Mouse (Mus musculus) cerebellum, adult 11 months (tissue): ENCODE data around the gene Ceacam11.
"Not testable (repeated sequence)": the region's sequence is repeated elsewhere in the genome, so short reads cannot be mapped to it uniquely, and the experiment has no call there.

Experiments used
- DNase-seq: peaks from one replicate; pipeline ENCODE4 v3.0.0; 2022

Gene Ceacam11

GRCm38 (mm10) chr7:17971824-17972223 lies at the start of gene Ceacam11:
Ceacam11 (plus strand) TSS chr7:17972124.
- DNase-seq: no peak

DNA sequence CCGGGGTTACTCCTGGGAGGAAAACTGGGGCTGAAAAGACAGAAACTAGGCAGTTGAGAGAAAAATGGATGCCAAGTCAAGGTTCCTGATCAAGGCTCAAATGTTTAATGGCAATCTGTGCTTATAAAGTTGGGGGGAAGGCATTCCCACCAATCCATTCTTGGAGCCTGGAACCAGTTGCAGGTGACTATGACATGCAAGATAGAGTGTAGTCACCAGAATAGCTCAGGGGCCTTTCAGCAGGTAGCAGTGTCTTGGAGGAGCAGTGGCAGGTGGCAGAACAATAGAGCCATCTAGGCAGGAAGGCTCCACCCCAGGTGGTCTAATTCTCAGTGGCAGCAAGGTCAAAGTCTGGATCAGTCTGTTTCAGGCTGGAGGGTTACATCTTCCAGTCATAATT lies 29.2 kb downstream of the Ceacam11 start:
- not testable (repeated sequence) for DNase-seq

DNA sequence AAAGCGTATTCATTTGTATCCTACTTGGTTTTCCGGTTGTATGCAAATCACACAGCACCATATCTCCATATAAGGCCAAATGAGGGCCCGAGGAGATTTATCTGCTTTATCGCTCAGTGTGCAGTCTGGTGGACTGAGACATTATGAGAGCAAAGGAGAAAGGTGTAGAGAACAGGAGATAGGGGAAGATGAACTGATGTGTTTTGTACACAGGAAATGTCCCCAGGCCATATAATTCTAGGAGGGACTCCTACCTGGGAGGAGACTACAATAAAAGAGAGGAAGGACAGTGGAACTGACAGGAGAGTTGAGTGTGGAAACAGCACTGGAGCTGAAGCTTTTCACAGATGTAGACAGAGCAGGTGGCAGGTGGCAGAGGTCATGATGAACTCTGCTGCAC lies 37.7 kb downstream of the Ceacam11 start, which contains the start of gene Ceacam13:
TSS of gene Ceacam13 (plus strand) at position 301 of the 400 bp plus-strand sequence.
- DNase-seq: no peak
